Mouse (Mus musculus): ENCODE measurements around the gene Irf9. TPM values are rescaled to one million over a fixed set of nuclear protein-coding genes. Genes with fewer than 3 reads are reported as not detected.

Gene Irf9
- polyA plus RNA-seq, 1 experiment from 2014 or later = 27.4 TPM

- Histone ChIP-seq H3K27me3 (ENCODE audit: insufficient read depth, low read length) (no peaks in the 10 kb centered on the region), H3K4me2 (ENCODE audit: low read length) (no peak overlapping the region), H3K9me3 (replicated peaks; ENCODE audit: low read length) (no peaks in the 10 kb centered on the region), H3K27ac (no peak overlapping the region), H3K9ac (ENCODE audit: low read depth, low read length) (no peak overlapping the region), H3K4me1 (replicated peaks; ENCODE audit: insufficient read depth, low read length) (peaks cover 4% of the 10 kb centered on the region; the same call in 1 of the 2 replicates), H3K36me3 (ENCODE audit: insufficient read depth, low read length) (peaks cover 35% of the 10 kb centered on the region), H3K4me3 (replicated peaks; ENCODE audit: low read depth, low read length) (no peak overlapping the region)
- WGBS = 89% methylated on average over 2 of the region's 2 CpGs
- DNase-seq (ENCODE audit: low spot score) (no peak), ATAC-seq (replicated peaks; ENCODE audit: low FRiP score, low read depth) (no peak)
- no peak for TF ChIP-seq CTCF (IDR thresholded peaks at IDR 0.05; ENCODE audit: low read depth)
These were observed 32.8 kb upstream of the Irf9 start for GRCm38 (mm10) chr14:55570588-55570987.

DNA sequence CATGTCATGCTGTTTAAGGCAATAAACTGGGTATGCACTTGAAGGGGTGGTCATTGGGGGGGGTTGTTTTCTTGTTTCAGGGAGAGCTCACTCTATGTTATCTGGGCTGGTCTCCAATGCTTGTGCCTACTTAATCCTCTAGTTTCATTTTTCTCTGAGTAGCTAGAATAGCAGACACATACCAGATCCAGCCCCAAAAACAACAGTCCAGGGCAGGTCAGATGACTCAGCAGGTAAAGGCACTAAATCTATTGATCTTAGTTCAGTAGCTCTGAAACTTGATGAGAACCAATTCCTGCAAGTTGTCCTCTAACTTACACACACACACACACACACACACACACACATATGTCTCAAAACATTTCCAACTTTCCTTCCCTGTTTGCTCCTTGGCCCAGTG lies 31.6 kb upstream of the Irf9 start:
- Histone ChIP-seq H3K4me2 (ENCODE audit: low read length) (no peak overlapping the region), H3K36me3 (ENCODE audit: insufficient read depth, low read length) (peaks cover 23% of the 10 kb centered on the region), H3K9ac (ENCODE audit: low read depth, low read length) (no peak overlapping the region), H3K27me3 (ENCODE audit: insufficient read depth, low read length) (no peaks in the 10 kb centered on the region), H3K9me3 (replicated peaks; ENCODE audit: low read length) (no peaks in the 10 kb centered on the region), H3K4me1 (replicated peaks; ENCODE audit: insufficient read depth, low read length) (peaks cover 8% of the 10 kb centered on the region), H3K4me3 (replicated peaks; ENCODE audit: low read depth, low read length) (no peak overlapping the region), H3K27ac (no peak overlapping the region)
- DNase-seq (ENCODE audit: low spot score) (no peak), ATAC-seq (replicated peaks; ENCODE audit: low FRiP score, low read depth) (no peak)
- TF ChIP-seq CTCF (IDR thresholded peaks at IDR 0.05; ENCODE audit: low read depth) = no peak

- H3K27me3 ChIP-seq (ENCODE audit: insufficient read depth, low read length) = no peaks in the 10 kb centered on the region
- TF ChIP-seq CTCF (IDR thresholded peaks at IDR 0.05; ENCODE audit: low read depth) = no peak
- H3K4me1 ChIP-seq (replicated peaks; ENCODE audit: insufficient read depth, low read length) = peaks cover 11% of the 10 kb centered on the region
- peak within 1 kb of the TSS; percentile 13; the same call in 1 of the 2 replicates for H3K4me2 ChIP-seq (ENCODE audit: low read length)
- H3K9ac ChIP-seq (ENCODE audit: low read depth, low read length) = peak within 1 kb of the TSS; percentile 35; the same call in 1 of the 2 replicates
- no peak; the same call in 1 of the 2 replicates for ATAC-seq (replicated peaks; ENCODE audit: low FRiP score, low read depth)
- WGBS = 80% methylated on average over 8 of the region's 8 CpGs
- H3K9me3 ChIP-seq (replicated peaks; ENCODE audit: low read length) = no peaks in the 10 kb centered on the region
- H3K4me3 ChIP-seq (replicated peaks; ENCODE audit: low read depth, low read length) = no peak within 1 kb of the TSS
- peaks cover 5% of the 10 kb centered on the region for H3K36me3 ChIP-seq (ENCODE audit: insufficient read depth, low read length)
- peak within 1 kb of the TSS; percentile 62 for H3K27ac ChIP-seq
- no peak for DNase-seq (ENCODE audit: low spot score)
These were observed 28.1 kb upstream of the Irf9 start, which contains the start of gene Fitm1 for GRCm38 (mm10) chr14:55575302-55575701. Gene Fitm1, plus strand, starts transcription at chr14:55575617.

DNA sequence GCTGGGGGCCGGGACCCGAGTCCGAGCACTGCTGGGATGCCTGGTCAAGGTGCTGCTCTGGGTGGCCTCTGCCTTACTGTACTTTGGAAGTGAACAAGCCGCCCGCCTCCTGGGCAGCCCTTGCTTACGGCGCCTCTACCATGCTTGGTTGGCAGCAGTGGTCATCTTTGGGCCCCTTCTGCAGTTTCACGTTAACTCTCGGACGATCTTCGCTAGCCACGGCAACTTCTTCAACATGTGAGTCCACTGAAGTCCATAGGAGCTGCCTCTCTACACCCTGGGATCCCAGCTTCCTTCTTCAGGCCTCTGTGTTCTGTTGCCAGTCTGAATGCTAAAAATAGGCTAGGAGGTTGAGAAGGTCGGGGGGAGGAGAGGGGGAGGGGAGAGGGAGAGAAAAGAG lies 27.7 kb upstream of the Irf9 start:
- no peak for TF ChIP-seq CTCF (IDR thresholded peaks at IDR 0.05; ENCODE audit: low read depth)
- H3K27ac ChIP-seq = peak overlapping the region; percentile 62
- DNase-seq (ENCODE audit: low spot score) = peak; percentile 13
- peaks cover 9% of the 10 kb centered on the region for H3K36me3 ChIP-seq (ENCODE audit: insufficient read depth, low read length)
- 61% methylated on average over 13 of the region's 13 CpGs for WGBS
- ATAC-seq (replicated peaks; ENCODE audit: low FRiP score, low read depth) = peak; percentile 45; the same call in 1 of the 2 replicates
- peak overlapping the region; percentile 35; the same call in 1 of the 2 replicates for H3K9ac ChIP-seq (ENCODE audit: low read depth, low read length)
- H3K27me3 ChIP-seq (ENCODE audit: insufficient read depth, low read length) = no peaks in the 10 kb centered on the region
- H3K4me3 ChIP-seq (replicated peaks; ENCODE audit: low read depth, low read length) = no peak overlapping the region
- peaks cover 11% of the 10 kb centered on the region for H3K4me1 ChIP-seq (replicated peaks; ENCODE audit: insufficient read depth, low read length)
- peak overlapping the region; percentile 13; the same call in 1 of the 2 replicates for H3K4me2 ChIP-seq (ENCODE audit: low read length)
- no peaks in the 10 kb centered on the region for H3K9me3 ChIP-seq (replicated peaks; ENCODE audit: low read length)

DNA sequence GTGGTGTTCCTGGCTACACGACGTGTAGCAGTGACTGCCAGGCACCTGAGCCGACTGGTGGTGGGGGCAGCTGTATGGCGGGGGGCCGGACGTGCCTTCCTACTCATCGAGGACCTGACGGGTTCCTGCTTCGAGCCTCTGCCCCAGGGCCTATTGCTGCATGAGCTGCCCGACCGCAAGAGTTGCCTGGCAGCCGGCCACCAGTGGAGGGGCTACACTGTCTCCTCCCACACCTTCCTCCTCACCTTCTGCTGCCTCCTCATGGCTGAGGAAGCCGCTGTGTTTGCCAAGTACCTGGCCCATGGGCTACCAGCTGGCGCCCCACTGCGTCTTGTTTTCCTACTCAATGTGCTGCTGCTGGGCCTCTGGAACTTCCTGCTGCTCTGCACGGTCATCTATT lies 27.0 kb upstream of the Irf9 start:
- no peaks in the 10 kb centered on the region for H3K27me3 ChIP-seq (ENCODE audit: insufficient read depth, low read length)
- no peak overlapping the region for H3K4me2 ChIP-seq (ENCODE audit: low read length)
- H3K9ac ChIP-seq (ENCODE audit: low read depth, low read length) = no peak overlapping the region
- peaks cover 11% of the 10 kb centered on the region for H3K36me3 ChIP-seq (ENCODE audit: insufficient read depth, low read length)
- ATAC-seq (replicated peaks; ENCODE audit: low FRiP score, low read depth) (no peak), DNase-seq (ENCODE audit: low spot score) (no peak)
- no peaks in the 10 kb centered on the region for H3K9me3 ChIP-seq (replicated peaks; ENCODE audit: low read length)
- WGBS = 69% methylated on average over 16 of the region's 16 CpGs
- H3K27ac ChIP-seq = no peak overlapping the region; the same call in 1 of the 2 replicates
- TF ChIP-seq CTCF (IDR thresholded peaks at IDR 0.05; ENCODE audit: low read depth) = no peak
- H3K4me3 ChIP-seq (replicated peaks; ENCODE audit: low read depth, low read length) = no peak overlapping the region
- peaks cover 11% of the 10 kb centered on the region for H3K4me1 ChIP-seq (replicated peaks; ENCODE audit: insufficient read depth, low read length)

DNA sequence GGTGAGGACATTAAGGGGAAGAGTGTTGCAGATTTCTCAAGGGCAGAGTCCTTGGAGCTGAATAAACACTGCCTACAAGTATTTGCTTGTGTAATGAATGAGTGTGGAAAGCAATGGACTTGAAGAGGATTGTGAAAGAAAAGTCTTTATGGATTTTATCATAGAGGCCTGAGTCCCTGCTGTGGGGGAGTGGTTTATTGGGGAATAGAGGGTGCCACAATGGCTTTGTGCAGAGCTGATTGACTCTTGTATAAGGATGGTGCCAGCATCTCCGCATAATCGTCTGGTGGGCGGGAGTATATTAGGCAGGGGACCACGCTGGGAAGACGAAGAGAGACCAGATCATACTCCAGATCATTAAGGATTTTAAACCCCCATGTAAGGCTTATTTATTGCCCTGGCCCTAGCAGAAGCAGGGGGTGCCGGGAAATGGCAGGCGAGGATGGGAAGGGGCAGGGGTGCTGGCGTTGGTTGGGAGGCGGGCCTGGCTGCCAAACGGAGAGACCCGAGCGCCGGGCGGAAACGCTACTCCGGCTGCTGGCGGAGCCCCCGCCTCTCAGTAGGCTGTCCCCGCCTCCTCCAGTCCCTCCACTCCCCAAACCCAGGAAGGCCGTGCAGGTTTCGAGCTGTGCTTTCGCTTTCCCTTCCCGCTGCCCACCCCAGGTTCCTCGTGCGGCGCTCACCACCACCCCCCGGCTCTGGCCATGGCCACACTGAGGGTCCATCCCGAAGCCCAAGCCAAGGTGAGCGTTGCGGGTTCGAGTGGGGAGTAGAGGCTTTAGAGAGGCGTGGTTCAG lies 25.3 kb upstream of the Irf9 start, which contains the start of gene Psme1:
Gene Psme1, plus strand, starts transcription at position 253 of the 797 bp plus-strand sequence.
- DNase-seq (ENCODE audit: low spot score) (peak; percentile 93), ATAC-seq (replicated peaks; ENCODE audit: low FRiP score, low read depth) (peak; percentile 85)
- no peak for TF ChIP-seq CTCF (IDR thresholded peaks at IDR 0.05; ENCODE audit: low read depth)
- H3K9ac ChIP-seq (ENCODE audit: low read depth, low read length) = peak within 1 kb of the TSS; percentile 85
- H3K36me3 ChIP-seq (ENCODE audit: insufficient read depth, low read length) = peaks cover 11% of the 10 kb centered on the region
- peak within 1 kb of the TSS; percentile 86 for H3K4me3 ChIP-seq (replicated peaks; ENCODE audit: low read depth, low read length)
- peaks cover 11% of the 10 kb centered on the region for H3K4me1 ChIP-seq (replicated peaks; ENCODE audit: insufficient read depth, low read length)
- peak within 1 kb of the TSS; percentile 85 for H3K4me2 ChIP-seq (ENCODE audit: low read length)
- no peaks in the 10 kb centered on the region for H3K9me3 ChIP-seq (replicated peaks; ENCODE audit: low read length)
- H3K27ac ChIP-seq = peak within 1 kb of the TSS; percentile 88
- WGBS = 1% methylated on average over 25 of the region's 32 CpGs
- H3K27me3 ChIP-seq (ENCODE audit: insufficient read depth, low read length) = no peaks in the 10 kb centered on the region

Data from kidney, postnatal 0 days (tissue).